Mouse (Mus musculus) G1E (cell line): ENCODE measurements around the gene Ublcp1. TPM values are rescaled to one million over a fixed set of nuclear protein-coding genes. Genes with fewer than 3 reads are reported as not detected.

Source experiments
- ATAC-seq: 2 replicates; pipeline ENCODE4 v1.8.0; 2016; ENCODE audit warnings: mild to moderate bottlenecking; ENCODE audit not compliant: insufficient number of reproducible peaks, poor library complexity, low FRiP score, severe bottlenecking; ENCODE audit errors: extremely low read depth
- DNase-seq: peaks from one replicate; pipeline ENCODE4 v3.0.0; 2012; ENCODE audit warnings: low spot score
- H3K27me3 ChIP-seq: 2 replicates; pipeline ENCODE4 v1.6.1; 2012; ENCODE audit warnings: mild to moderate bottlenecking, low read length, inconsistent platforms; ENCODE audit not compliant: insufficient read depth
- H3K36me3 ChIP-seq: replicated peaks from 2 replicates; pipeline ENCODE3; 2012; ENCODE audit warnings: mild to moderate bottlenecking, inconsistent platforms
- H3K4me1 ChIP-seq: 2 replicates; pipeline ENCODE4 v1.6.1; 2012; ENCODE audit warnings: low read depth, low read length, inconsistent platforms, mixed read lengths; ENCODE audit not compliant: insufficient read depth
- H3K4me3 ChIP-seq: 2 replicates; pipeline ENCODE4 v1.5.1; 2012; ENCODE audit warnings: low read depth, mild to moderate bottlenecking, inconsistent platforms, low read length, moderate library complexity, mixed read lengths
- H3K9me3 ChIP-seq: replicated peaks from 2 replicates; pipeline ENCODE4 v1.6.1; 2012; ENCODE audit warnings: inconsistent platforms
- CTCF ChIP-seq: IDR thresholded peaks from 2 replicates; pipeline ENCODE4 v1.5.1; 2012; ENCODE audit warnings: low read depth, low read length, inconsistent platforms, mixed read lengths
- GATA1 ChIP-seq: IDR thresholded peaks from 2 replicates; pipeline ENCODE4 v1.6.1; 2012; ENCODE audit warnings: borderline replicate concordance, low read length, inconsistent platforms, mixed read lengths
- GATA2 ChIP-seq: IDR thresholded peaks from 2 replicates; pipeline ENCODE4 v1.6.1; 2012; ENCODE audit warnings: low read depth, low read length, inconsistent platforms, borderline replicate concordance
- POLR2AphosphoS5 ChIP-seq: IDR thresholded peaks from 2 replicates; pipeline ENCODE4 v1.6.1; 2012; ENCODE audit warnings: low read depth, low read length, inconsistent platforms; ENCODE audit not compliant: insufficient replicate concordance
- TAL1 ChIP-seq: conservative IDR thresholded peaks from 2 replicates; pipeline ENCODE4 v1.6.1; 2012; ENCODE audit warnings: low read depth, low read length, inconsistent platforms, mixed read lengths
- polyA plus RNA-seq: library from polyadenylated mRNA; stranded (reverse); fragments of >175 nt; gene quantifications from 2 replicates; pipeline ENCODE4 v1.2.3, GENCODE M21; 2012
- total RNA-seq, 2 experiments: library from RNA; stranded (forward) in 1 of 2; stranded (reverse) in 1 of 2; fragments of 200-1000 nt in 1 of 2; fragments of >200 nt in 1 of 2; fragmentation: Nextera tagmentation in 1 of 2; gene quantifications; 2 replicates each; pipeline ENCODE4 v1.2.3; 2014 to 2017

Ublcp1 gene
- total and polyA plus RNA-seq, 3 experiments = 2.8 to 53.4 (median 50.9) TPM

DNA sequence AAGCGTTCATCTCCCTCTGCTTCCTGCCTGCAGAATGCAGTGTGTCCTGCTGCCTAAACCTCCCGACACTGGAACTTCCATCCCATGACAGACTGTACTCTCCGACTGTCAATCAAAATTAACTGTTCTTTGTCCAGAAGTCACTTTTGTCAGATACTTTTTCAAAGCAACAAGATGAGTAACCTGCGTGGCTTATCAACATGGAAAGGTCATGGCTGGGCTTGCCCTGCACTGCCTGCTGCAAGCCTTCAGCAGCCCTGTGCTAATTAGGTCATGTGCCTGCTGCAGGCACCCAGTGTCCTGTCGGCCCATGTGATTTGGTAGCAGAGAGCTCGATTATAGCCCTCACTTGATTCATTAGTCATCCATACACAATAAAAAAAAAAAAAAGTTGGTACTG lies 44.7 kb downstream of the Ublcp1 start:
- Histone ChIP-seq H3K9me3 (no peaks in the 10 kb centered on the region), H3K36me3 (no peaks in the 10 kb centered on the region), H3K27me3 (peaks cover 32% of the 10 kb centered on the region), H3K4me3 (no peak overlapping the region), H3K4me1 (no peaks in the 10 kb centered on the region)
- TF ChIP-seq POLR2AphosphoS5 (no peak), CTCF (no peak), GATA2 (no peak), GATA1 (no peak), TAL1 (no peak)
- ATAC-seq (no peak), DNase-seq (no peak)

DNA sequence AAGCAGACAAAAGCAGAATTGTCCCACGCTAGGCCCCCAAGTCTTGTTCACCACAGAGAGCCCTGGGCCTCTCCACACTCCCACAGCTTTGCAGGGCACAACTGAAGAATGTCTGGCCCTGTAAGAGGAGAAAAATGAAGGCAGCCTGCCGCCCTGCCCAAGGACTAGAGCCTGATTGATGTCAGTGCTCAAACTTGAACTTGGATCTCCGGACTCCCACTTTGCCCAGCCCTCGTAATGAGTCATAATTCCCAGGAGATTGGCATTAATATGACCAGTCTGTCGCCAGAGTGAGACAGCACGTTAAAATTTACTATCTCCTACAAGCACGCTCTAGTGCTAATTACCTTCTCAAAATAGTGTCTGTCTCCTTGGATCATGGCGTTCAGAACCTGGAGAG lies 45.3 kb downstream of the Ublcp1 start:
- H3K9me3 ChIP-seq = no peaks in the 10 kb centered on the region
- DNase-seq = no peak

DNA sequence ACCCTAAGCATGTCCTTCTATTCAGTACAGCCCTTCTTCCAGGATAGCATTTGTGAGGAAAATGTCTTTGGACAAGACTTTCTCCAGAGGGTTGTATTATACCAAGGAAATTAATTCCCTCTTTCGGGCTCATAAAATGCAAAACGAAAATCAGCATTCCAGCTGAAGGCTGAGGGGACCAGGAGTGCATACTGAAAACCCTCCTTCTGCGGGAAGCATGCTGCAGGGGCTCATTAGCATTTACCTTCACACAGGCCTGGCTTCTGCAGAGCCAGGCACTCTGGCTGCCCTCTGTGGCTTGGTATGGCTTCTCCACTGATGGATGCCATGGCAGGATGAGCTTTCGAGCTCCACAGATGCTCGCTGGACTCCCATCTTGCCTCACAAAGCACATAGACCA lies 46.3 kb downstream of the Ublcp1 start:
- peaks cover 32% of the 10 kb centered on the region for H3K27me3 ChIP-seq
- ATAC-seq (no peak), DNase-seq (no peak)
- no peak for TF ChIP-seq CTCF
- no peak for TF ChIP-seq GATA1
- TF ChIP-seq GATA2 = no peak
- no peak for TF ChIP-seq POLR2AphosphoS5
- no peak for TF ChIP-seq TAL1
- H3K4me1 ChIP-seq = no peaks in the 10 kb centered on the region
- H3K4me3 ChIP-seq = no peak overlapping the region
- no peaks in the 10 kb centered on the region for H3K9me3 ChIP-seq
- H3K36me3 ChIP-seq = no peaks in the 10 kb centered on the region

More for the DNA sequence above, 45.3 kb downstream of the Ublcp1 start:
- Histone ChIP-seq H3K36me3 (no peaks in the 10 kb centered on the region), H3K27me3 (peaks cover 33% of the 10 kb centered on the region), H3K4me3 (no peak overlapping the region), H3K4me1 (no peaks in the 10 kb centered on the region)
- ATAC-seq = no peak
- no peak for TF ChIP-seq GATA1
- TF ChIP-seq CTCF = no peak
- no peak for TF ChIP-seq TAL1
- TF ChIP-seq POLR2AphosphoS5 = no peak
- TF ChIP-seq GATA2 = no peak

DNA sequence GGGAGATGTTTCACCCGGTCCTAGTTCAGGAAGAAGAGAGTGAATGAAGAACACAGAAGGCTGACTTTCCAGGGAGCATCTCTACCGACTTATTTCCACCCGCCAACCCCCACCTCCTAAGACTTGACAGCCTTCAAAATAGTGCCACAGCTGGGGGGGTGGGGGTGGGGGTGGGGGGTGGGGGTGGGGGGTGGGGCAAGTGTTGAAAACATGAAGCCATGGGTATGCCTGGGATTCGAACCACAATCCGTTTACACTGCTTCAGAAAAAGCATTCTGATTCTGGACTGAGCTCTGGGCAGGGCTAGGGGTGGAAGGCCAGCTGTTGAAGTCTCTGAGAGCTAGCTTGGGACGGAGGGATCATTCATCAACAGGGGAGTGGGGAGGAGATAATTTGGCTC lies 47.0 kb downstream of the Ublcp1 start:
- no peak for ATAC-seq
- no peak for TF ChIP-seq POLR2AphosphoS5
- no peak for TF ChIP-seq CTCF
- no peak for TF ChIP-seq GATA1
- TF ChIP-seq TAL1 = no peak
- no peak for TF ChIP-seq GATA2
- Histone ChIP-seq H3K27me3 (peaks cover 32% of the 10 kb centered on the region), H3K4me3 (no peak overlapping the region), H3K4me1 (no peaks in the 10 kb centered on the region), H3K9me3 (no peaks in the 10 kb centered on the region), H3K36me3 (no peaks in the 10 kb centered on the region)
- DNase-seq = no peak

DNA sequence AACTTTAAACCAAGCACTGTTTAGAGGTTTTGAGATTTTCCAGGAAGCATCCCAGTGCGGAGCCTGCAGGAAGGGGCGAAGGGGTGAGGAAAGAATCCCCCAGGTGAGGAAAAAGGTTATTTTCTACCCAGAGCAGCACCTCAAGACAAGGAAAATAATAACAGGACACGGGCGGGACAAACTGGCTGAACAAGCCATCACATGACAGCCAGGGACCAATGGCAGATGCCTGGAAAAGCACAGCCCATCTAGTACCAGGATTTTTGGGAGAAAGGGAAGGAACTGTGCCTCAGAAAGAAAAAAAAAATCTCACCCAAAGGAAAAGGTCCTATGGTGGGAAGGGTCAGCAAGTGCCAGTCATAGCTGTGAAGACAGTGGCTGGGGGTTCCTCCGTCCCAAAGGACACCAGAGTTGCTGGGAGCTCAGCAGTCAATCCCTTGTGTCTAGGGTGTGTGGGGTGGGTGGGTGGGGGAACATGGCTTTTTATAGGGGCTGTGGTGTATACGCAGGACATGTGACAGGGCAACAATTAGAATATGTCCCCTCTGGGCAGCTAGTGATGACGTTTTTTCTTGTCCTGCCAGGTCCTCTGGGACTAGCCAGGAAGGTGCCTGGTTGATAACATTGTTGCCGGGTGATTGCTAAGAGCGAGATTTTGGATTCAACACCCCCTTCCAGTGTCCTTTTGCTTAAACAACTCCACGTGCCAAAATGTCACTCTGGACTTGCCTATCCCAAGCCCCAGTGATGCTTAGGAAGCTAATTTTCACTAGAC lies 47.8 kb downstream of the Ublcp1 start:
- no peaks in the 10 kb centered on the region for H3K9me3 ChIP-seq
- no peaks in the 10 kb centered on the region for H3K4me1 ChIP-seq
- no peak overlapping the region for H3K4me3 ChIP-seq
- H3K27me3 ChIP-seq = peaks cover 27% of the 10 kb centered on the region
- H3K36me3 ChIP-seq = no peaks in the 10 kb centered on the region
- DNase-seq (no peak), ATAC-seq (no peak)
- no peak for TF ChIP-seq POLR2AphosphoS5
- no peak for TF ChIP-seq CTCF
- no peak for TF ChIP-seq GATA1
- TF ChIP-seq TAL1 = no peak
- TF ChIP-seq GATA2 = no peak

DNA sequence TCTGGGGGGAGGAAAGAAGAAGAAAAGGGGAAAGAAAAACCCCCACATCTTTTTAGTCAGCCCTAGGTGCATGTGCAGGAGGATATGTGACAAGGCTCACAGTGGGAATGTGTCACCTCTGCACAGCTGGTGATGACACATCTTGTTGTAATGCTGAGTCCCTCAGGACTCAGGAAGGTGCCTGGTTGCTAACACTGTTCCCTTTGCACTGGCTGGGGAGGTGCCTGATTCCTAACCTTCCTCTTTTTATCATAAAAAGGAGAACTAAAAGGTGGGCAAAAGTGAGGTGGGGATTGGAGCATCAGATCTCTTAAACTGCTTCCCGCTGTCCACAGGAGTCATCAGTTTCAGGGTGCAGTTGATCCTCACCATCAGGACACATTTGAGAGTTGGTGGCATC lies 52.9 kb downstream of the Ublcp1 start:
- peaks cover 14% of the 10 kb centered on the region for H3K27me3 ChIP-seq
- no peaks in the 10 kb centered on the region for H3K9me3 ChIP-seq
- no peak for TF ChIP-seq GATA1
- TF ChIP-seq GATA2 = no peak
- TF ChIP-seq TAL1 = no peak
- no peak for TF ChIP-seq POLR2AphosphoS5
- no peak for TF ChIP-seq CTCF
- no peaks in the 10 kb centered on the region for H3K36me3 ChIP-seq
- DNase-seq (no peak), ATAC-seq (no peak)
- H3K4me3 ChIP-seq = no peak overlapping the region
- no peaks in the 10 kb centered on the region for H3K4me1 ChIP-seq

DNA sequence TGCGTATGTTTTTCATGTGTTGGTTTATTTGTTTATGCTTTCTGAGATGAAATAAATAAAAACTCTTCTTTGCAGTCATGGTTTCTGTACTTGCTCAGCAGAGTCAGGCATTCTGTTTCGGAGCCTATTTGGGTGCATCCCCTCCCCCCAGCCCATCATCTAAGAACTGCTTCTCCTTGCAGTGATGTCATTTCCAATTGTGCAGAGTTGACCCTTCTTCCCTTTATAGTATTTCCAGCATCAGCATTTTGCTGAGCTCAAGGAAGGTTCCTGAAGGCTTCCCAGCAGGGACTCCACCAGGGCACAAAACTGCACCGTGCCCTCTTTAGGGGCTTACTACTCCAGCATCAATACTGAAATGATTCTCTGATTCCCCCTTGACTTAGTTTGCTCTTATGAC lies 55.7 kb downstream of the Ublcp1 start:
- 0 out of 2 replicates have a peak, but pooled peaks cover 2% of the 10 kb centered on the region for H3K4me1 ChIP-seq
- H3K9me3 ChIP-seq = no peaks in the 10 kb centered on the region
- H3K36me3 ChIP-seq = no peaks in the 10 kb centered on the region
- H3K4me3 ChIP-seq = no peak overlapping the region
- DNase-seq (no peak), ATAC-seq (no peak)
- peaks cover 15% of the 10 kb centered on the region for H3K27me3 ChIP-seq
- TF ChIP-seq GATA1 (no peak), CTCF (no peak)
